Mouse (Mus musculus): Measurements from ENCODE around the gene Ttc8. TPM values are rescaled to one million over a fixed set of nuclear protein-coding genes. Genes with fewer than 3 reads are reported as not detected.

Gene Ttc8
- total RNA-seq, 2 experiments from 2014 or later, result 16.7 to 23.3 TPM

DNA sequence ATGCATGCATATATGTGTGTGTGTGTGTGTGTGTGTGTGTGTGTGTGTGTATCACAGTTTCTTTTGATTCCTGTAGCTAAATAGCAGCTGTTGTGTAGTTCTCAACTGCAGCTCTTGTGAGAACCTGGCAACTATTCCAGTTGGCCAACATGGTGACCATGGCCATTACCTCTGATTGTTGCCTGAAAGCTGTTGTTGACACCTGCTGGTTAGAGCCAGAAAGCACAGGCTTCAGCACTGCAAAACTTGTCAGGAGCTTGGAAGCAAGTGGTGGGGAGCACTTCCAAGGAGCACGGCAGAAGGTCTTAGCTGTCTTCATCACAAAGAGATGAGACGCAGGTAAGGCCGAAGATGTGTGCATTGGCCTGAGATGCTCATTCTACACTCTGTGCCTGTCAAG, 51.9 kb downstream of the Ttc8 start:
- DNase-seq, result no peak

DNA sequence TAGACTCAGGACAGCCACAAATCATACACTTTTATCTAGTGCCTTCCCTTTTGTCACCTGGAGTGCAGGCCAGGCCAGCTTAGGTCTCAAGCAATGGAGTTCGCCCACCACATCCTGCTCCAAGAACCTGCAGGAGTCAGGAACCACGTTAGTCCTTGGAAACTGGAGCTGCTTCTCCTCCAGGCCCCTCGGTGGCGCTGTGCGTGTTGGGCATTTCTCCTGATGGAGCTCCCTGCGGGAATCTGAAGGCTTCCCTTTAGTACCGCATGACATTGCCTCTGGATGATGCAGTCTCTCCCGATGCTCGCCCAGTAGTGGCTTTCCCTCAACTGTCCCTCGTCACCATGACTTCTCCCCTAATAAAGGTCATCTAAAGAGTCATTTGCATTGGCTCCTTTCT, 53.1 kb downstream of the Ttc8 start:
- no peak for DNase-seq

DNA sequence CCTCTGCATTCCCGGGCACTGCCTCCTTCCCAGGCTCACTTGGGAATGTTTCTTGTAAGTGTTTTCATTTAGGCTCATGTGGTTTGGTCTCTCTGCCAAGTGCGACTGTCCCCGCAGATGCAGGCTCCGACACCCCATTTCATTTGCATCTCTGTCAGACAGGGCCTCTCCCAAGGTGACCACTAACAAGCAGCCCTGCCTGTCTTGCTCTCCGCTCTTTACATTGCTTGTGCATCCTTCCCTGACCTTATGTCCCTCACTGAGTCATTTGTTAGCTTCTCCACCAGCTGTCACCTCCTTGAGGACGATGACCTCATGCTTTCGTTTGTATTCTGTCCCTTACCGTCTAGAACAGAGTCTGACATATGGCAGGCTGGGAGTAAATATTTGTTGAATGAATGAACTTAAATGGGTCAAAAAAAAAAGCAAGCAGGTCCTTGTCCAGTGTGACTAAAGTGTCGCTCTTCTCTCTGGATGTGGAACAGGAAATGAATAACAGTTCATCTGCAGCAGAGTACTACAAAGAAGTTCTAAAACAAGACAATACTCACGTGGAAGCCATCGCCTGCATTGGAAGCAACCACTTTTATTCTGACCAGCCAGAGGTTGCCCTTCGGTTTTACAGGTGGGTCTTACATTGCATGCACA, 53.9 kb downstream of the Ttc8 start:
- DNase-seq, result no peak

DNA sequence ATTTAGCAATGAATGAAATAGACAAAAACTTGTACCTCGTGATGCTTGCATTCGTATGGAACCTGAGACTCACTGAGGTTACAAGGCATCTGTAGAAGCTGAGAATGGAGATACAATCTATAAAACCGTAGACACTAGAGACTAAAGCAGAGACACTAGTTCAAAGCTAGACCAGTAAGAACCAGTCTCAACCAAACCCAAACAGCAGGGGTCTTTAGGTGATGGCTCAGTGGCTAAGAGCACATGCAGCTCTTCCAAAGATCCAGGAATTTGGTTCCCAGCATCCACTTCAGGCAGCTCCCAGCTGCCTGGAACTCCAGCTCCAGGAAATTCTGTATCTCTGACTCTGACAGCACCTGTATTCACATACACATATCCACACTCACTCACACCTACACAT, 60.7 kb downstream of the Ttc8 start:
- DNase-seq, result no peak

DNA sequence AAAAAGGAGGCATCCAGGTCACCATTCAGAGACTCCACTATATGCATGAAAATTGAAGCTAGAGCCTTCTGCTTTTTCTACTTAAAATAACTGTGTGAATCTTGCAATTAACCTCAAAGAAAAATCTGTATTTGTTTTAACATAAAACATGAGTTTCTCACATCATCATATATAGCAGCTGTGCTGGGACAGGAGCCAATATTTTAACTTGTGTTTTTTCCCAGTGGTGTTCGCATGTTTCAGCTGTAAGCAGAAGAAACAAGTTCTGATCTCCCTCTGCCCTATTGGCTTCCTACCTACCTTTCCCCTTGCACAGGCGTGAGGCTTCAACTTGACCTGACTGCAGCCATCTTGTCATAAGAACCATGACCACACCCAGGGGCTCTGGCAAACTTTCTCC, 64.4 kb downstream of the Ttc8 start:
- DNase-seq, result no peak

DNA sequence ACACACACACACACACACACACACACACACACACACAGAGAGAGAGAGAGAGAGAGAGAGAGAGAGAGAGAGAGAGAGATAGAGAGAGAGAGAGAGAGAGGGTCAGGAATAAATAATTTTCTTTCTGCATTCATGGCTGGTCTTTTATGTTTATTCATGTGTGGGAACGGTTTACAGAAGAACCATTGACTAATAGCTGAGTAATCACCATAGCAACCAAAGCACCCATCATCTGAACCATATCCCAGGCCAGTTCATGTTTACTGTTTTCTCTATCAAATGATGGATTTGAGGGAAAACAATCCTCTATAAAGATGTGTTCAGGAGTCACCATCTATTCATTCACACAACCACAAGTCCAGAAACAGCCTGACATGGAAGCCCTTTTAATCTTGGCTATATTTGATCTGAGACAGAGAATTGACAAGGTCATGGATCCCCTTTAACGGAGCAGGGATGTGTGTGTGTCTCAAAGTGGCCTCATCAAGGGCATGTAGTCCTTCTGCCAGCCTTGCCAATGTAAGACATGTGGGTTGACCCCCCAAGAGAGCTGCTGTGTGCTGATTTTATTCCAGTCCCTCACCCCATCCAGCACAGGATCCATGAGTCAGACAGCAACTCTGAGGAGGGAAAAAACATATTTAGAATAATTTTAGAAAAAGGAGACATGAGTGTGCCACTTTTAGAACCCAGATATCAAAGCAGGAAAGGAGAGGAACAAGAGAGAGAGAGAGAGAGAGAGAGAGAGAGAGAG, 70.9 kb downstream of the Ttc8 start:
- DNase-seq, result no peak

DNA sequence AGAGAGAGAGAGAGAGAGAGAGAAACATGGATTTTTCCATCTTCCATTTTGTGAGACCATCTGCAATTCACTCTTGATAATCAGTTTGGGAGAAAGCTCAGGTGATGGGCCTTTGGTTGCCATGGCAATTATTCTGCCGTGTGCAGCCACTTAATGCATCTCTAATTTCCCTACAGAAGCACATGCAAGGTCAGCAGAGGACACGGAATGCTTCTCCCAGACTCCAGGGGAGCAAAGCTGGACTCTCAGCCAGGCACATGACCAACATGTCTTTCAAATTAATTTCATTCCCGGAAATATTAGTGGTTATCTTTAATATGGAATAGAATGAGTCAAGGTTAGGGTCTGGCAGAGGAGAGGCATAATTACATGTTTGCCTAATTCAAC, 71.4 kb downstream of the Ttc8 start:
- DNase-seq, result no peak

DNA sequence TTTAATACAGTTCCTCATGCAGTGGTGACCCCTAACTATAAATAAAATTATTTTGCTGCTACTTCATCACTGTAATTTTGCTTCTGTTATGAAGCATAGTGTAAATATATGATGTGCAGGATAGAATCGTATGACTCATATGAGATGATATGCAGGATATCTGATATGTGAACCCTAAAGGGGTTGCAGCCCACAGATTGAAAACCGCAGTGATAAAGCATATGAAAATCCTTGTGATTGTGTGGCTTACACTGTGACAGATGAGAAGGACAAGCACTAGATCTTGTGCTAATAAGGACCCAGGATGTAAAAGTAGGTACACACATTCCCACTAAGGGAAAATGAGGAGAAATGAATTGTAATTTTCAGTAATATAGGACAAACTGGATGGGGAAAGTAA, 73.4 kb downstream of the Ttc8 start:
- no peak for DNase-seq

DNA sequence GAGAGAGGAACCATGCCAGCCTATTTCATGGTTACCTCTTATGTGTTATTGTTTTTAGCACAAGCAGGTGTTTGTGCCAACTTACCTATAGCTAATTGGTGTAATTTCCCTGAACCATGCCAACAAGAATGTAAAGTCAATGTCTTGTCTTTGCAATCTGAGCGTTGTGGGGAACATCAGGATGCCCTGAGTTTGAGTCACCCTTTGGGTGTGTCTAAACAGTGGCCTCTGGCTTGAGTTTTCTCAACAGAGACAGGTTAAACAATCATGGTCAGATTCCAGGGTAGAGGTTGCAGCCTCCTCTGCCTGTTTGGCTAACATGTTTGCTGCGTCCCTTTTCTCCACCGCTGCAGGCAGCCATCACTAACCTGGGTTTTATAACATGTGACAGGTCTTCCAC, 74.0 kb downstream of the Ttc8 start:
- DNase-seq, result no peak

DNA sequence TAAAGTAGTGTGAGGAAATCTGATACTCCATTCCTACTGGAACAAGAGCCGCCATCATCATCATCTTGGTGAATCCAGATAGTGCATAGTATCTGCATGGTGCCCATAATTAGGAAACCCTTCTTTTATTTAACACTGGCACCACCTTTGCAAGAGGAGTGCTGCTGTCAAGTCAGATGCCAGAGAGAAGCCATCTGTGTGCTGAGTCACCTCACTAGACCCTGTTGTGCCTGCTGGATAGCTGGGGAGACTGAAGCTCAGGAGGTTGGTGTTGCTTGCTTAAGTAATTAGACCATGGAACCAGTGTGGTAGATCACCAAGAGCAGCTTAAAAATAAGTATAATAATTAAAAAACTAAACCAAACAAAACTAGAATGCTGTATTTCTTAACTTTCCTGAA, 75.5 kb downstream of the Ttc8 start:
- no peak for DNase-seq

DNA sequence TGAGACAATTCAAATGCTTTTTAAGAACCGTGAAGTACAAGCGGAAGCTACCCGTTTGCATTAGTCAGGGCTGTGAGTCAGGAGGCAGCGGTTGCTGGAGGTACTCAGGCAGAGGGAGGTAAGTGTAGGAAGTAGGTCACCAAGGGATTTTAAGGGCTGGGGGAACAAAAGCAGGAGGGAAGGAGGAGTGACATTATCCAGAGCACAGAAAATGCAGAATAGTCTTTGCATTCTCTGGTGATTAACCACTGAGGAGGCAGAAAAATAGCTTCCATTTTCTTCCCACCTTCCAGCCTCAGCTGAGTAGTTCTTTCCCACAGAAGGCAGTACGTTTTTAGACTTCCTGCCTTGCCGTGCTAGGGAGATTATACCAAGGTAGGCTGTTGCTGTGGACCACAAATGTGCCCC, 76.2 kb downstream of the Ttc8 start:
- DNase-seq, result peak in 1 of 2 experiments; percentile 39

DNA sequence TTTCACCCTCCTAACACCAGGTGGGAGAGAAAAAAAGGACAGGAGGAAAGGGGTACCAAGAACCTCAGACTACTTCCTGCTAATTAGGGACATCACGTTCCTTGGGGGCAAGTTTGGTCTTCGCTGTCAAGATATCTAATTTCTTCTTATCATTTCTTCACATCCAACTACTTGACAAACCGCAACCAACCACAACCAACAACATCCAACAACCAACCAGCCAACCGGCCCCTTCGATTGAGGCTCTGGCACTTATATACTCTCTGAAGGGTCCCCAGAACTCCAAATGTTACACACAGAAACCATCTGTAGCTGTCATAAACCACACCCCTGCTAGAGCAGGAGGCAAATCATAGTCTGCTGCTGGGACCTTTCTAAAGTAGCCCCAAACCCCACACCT, 76.7 kb downstream of the Ttc8 start:
- no peak for DNase-seq

DNA sequence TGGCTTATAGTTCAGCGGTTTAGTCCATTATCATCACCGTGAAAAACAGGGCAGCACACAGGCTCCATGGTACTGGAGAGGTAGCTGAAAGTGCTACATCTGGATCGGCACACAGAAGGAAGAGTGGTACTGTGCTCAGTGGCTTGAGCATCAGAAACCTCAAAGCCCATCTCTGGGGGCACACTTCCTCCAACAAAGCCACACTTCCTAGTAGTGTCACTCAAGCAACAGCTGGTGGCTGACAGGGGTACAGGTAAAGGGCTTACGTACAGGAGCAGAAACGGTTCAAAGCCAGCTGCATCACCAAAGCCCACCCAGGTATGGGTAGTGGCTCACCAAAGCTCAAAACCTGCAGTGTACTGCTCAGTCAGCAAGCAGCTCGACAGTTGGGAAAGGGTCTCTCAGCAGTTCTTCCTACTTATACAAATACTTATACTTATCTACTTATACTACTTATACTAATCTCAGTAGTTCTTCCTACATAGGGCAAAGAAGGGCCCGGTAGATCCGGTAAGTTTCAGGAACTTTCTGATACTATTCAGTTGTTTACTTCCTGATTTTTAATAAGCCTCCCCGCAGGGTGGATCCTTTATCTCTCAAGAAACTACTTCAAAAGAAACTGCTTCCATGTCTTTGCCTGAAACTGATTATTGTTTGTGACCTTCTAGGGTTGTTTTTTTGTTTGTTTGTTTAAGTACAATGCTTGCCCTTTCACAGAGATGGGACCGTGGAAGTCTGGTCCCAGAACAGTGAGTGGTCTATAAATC, 78.5 kb downstream of the Ttc8 start:
- no peak for DNase-seq

DNA sequence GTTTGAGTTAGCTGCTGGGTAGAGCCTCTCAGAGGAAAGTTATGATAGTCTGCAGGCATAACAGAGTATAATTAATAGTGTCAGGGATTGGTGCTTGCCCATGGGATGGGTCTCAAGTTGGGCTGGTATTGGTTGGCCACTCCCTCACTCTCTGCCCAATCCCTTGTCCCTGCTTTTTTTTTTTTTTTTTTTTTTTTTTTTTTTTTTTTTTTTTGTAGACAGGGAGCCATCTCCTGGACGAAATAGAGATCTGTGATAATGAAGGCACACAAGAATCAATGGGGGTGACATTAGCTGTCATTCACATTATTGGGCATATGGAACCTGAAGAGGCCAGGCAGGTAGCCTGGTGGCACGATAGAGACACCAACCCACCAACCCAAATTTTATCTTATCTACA, 79.9 kb downstream of the Ttc8 start:
- no peak for DNase-seq

DNA sequence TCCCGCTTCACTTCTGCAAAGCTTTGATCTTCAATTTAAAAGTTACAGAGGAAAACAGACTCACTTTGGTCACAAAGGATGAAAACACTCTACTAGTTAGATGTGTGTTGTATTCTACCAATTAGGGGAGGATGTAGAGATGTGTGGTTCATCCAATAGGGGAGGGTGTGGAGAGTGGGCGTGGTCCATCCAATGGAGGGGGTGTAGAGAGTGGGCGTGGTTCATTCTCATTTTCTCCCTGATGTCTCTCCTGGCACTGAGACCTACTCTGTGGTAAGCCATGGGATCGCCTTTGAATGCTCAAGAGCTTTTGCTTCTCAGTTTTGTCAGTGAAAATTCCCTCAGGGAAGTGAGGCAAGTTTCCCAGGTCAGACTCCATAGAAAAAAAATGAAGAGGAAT, 82.7 kb downstream of the Ttc8 start:
- DNase-seq, result no peak

DNA sequence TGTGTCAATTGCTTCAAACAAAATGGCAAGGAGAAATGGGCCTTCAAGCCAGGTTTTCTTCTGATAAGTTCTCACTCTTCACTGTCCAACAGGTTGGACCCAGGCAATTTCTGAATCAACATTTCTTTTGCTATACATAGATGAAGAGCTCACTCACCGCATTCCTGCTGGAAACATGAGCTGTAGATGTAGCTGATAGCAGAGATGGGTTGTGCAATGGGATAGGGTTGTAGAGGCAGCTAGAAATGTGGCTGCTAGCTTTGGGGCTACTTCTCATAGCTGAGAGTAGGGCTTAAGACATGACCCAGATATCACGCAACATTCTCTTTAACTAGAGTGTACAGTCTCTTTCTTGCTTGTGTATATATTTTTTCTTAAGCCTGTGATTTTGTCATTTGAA, 84.4 kb downstream of the Ttc8 start:
- DNase-seq, result no peak

DNA sequence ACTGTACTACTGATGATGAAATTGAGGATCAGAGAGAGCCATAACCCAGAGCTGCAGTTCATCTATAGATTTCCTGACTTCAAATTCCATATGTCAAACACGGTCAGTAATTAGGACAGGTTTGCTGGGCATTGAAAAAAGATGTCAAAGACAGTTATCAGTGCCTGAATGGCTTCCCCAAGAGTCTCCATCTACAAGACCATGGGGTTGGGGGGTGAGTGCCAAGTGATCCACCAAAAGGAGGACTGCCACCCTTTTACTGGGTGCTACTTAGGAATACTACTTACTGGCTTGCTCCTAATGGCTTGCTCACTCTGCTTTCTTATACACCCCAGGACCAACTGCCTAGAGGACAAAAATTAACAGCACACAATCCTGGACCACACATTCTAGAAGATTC, 88.4 kb downstream of the Ttc8 start:
- no peak for DNase-seq

DNA sequence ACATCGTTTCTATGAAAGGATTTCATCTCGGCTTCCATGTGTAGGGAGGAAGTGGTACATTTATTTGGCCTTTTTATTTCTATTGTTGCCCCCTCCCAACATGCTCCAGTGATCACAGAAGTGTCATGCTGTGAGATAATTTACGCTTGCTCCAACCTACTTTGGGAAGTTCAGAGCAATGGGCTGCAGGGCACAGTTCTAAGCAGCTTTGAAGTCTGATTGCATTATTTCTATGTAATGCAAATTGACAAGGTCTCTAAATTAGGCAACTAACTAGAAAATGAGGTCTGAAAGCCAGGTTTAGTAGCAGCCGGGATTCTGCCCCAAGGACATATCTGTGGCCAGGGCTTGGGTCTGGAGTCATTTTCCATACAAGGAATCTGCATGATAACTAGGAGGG, 89.1 kb downstream of the Ttc8 start:
- DNase-seq, result no peak

DNA sequence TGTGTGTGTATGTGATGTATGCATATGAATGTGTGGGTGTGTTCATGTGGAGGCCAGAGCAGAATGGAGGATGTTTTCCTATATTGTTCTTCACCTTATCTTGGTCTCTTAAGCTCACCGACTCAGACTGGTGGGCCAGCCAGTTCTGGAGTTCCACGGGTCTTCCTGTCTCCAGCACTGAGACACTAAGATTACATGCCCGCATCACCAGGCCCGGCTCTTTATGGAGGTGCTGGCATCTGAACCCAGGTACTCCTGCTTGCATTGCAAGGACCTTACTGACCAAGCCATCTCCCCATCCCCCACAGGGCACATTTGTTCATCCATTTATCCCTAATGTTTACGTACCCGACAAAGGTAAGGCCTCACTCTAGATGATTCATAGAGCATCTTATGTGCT, 89.7 kb downstream of the Ttc8 start:
- DNase-seq, result no peak

DNA sequence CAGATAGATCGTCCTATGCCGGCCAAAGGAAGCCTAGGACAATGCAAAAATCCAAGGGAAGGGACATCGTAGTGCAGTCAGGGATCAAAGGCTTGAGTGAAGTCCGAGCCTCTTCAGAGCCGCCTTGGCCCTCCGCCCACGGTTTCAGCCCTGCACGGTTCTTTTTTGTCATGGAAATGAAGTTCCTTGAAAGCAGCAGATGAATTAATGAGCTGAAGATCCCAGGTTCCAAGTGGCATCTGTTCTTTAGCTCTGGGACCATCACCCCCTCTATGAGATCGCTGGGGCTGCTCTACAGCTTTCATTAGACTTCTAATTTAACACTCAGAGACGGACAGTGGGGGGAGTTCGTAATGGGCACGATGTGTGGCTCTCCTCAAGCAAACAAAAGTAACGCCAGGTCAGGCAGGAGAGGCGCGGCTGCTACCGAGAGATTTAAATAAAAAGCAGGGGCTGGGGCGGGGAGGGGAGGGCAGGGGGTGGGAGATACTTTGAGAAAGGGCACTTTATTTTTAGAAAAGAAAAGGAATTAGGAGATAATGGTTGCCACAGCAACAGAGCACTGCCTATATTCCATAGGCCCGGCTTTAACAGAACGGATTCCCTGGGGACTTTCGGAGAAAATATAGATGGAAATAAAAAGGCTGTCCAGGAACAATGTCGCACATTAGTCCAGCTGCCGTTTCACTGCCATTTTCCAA, 90.9 kb downstream of the Ttc8 start:
- DNase-seq, result peak; percentile 25 to 28

DNA sequence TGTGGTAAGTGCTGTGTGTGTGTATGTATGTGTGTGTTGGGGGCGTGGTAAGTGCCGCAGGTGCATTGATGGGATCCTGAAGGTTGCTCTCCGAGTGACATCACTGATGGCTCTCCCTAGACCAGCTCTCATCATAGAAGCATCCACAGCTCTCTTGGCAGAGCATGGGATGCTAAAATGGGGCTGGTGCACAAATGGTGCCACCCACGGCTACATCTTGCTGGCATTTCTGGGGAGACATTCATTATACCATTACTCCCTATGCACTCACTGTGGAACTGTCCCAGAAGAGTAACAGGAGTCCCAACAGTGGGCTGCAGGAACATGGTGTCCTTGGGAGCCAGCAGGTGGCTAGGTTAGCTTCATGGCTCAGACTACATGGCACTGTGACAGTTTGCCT, 95.5 kb downstream of the Ttc8 start:
- no peak for DNase-seq

DNA sequence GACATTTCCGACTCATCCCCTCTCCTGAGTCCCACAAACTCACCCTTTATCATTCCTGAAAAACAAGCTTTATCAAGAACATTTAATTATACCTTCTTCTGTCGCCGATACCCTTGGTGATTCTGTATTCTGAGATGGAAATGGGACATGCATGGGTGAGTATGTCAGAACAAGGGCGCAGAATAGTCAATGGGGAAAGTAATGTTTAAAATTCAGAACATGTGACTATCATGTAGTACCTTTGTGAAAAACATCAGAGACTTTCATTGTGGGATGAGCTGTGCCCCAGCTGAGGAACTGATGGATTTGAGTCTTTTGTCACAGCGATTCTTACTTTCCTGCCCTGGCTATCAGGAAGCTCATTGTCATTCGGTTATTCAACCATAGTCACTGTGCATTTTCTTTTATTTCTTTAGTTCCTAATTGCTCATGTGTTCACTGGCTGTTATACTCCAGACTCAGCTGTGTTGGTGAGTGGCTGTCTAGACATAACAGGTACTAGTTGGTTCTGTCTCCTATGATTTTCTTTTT, 104.1 kb downstream of the Ttc8 start:
- no peak for DNase-seq

DNA sequence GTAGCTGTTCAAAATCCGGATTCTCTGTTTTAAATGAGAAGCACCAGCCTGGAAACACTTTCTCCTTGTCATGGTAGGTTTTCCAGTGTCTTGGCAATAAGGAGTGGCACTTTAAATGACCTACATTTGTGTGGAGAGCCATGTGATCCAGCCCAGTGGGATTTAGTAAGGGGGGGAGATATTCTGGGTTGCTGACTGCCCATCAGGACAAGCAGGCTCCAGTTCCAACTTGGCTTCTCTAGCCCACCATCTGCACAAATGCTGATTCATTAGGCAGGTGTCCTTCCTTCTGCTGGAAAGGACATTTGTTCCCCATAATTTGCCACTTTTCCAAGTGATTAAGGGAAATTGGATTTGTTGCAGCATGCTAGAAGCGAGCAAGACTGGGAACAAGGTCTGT, 105.9 kb downstream of the Ttc8 start:
- no peak for DNase-seq

Data from adrenal gland, postnatal 36 days (tissue).